Mouse (Mus musculus) kidney, embryonic 15.5 days (tissue): Measurements from ENCODE around the gene Cacna1s. TPM values are rescaled to one million over a fixed set of nuclear protein-coding genes. Genes with fewer than 3 reads are reported as not detected.

ENCODE experiments used
- ATAC-seq: fragments of 200-750 bp; cut with Nextera tagmentation; replicated peaks from 2 replicates; pipeline ENCODE4 v1.8.0; 2017; ENCODE audit warnings: moderate TSS enrichment; ENCODE audit not compliant: low FRiP score
- H3K27ac ChIP-seq: fragments of 300-500 bp; sonication (generic); 2 replicates; pipeline ENCODE4 v1.5.1; 2015; ENCODE audit warnings: mild to moderate bottlenecking, inconsistent platforms
- H3K27me3 ChIP-seq: fragments of 300-500 bp; sonication (generic); 2 replicates; pipeline ENCODE4 v1.6.1; 2015; ENCODE audit warnings: inconsistent platforms
- H3K36me3 ChIP-seq: fragments of 300-500 bp; sonication (generic); 2 replicates; pipeline ENCODE4 v1.6.1; 2015; ENCODE audit warnings: inconsistent platforms
- H3K4me1 ChIP-seq: fragments of 300-500 bp; sonication (generic); 2 replicates; pipeline ENCODE4 v1.6.1; 2015; ENCODE audit warnings: inconsistent platforms
- H3K4me2 ChIP-seq: fragments of 300-500 bp; sonication (generic); 2 replicates; pipeline ENCODE4 v1.6.1; 2015; ENCODE audit warnings: moderate library complexity, mild to moderate bottlenecking, inconsistent platforms
- H3K4me3 ChIP-seq: fragments of 300-500 bp; sonication (generic); replicated peaks from 2 replicates; pipeline ENCODE4 v1.5.1; 2015; ENCODE audit warnings: mild to moderate bottlenecking, inconsistent platforms
- H3K9ac ChIP-seq: fragments of 300-500 bp; sonication (generic); 2 replicates; pipeline ENCODE4 v1.6.1; 2015; ENCODE audit warnings: mild to moderate bottlenecking, inconsistent platforms
- H3K9me3 ChIP-seq: fragments of 300-500 bp; sonication (generic); replicated peaks from 2 replicates; pipeline ENCODE4 v1.6.1; 2016; ENCODE audit warnings: inconsistent platforms
- WGBS: fragments of 180-500 bp; shearing (Covaris S2); methylation state at CpG from one replicate; pipeline ENCODE4 v1.1.7; 2015; ENCODE audit warnings: mixed read lengths; 5-methylcytosine and 5-hydroxymethylcytosine counted together
- polyA plus RNA-seq: library from polyadenylated mRNA; unstranded; fragments of >200 nt; fragmentation: Nextera tagmentation; extraction: Ambion mirVana; gene quantifications from 2 replicates; pipeline ENCODE4 v1.2.1, GENCODE M21; 2015

Cacna1s gene
- polyA plus RNA-seq, 1 experiment from 2014 or later: 0.49 TPM

DNA sequence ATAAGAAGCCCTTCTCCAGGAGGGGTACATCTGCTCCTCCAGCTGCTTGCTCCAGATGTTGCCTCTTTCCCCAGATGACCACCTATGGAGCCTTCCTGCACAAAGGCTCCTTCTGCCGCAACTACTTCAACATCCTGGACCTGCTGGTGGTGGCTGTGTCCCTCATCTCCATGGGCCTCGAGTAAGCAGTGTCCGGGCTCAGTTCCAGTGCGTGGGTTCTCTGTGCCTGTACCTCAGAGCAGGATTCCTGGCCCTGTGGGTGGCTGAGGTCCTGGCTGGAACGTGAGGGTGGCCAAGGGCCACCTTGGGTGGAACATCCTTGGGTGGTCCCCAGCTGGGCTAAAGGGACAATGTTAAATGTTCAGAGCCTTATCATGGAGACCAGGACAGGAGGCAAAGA, 42.3 kb downstream of the Cacna1s start:
- Histone ChIP-seq H3K4me1 (no peaks in the 10 kb centered on the region), H3K27ac (no peak overlapping the region), H3K27me3 (no peaks in the 10 kb centered on the region), H3K36me3 (no peaks in the 10 kb centered on the region), H3K9ac (no peak overlapping the region), H3K4me3 (no peak overlapping the region), H3K9me3 (no peaks in the 10 kb centered on the region), H3K4me2 (no peak overlapping the region)
- WGBS: 82% methylated on average over 5 of the region's 5 CpGs
- no peak for ATAC-seq

DNA sequence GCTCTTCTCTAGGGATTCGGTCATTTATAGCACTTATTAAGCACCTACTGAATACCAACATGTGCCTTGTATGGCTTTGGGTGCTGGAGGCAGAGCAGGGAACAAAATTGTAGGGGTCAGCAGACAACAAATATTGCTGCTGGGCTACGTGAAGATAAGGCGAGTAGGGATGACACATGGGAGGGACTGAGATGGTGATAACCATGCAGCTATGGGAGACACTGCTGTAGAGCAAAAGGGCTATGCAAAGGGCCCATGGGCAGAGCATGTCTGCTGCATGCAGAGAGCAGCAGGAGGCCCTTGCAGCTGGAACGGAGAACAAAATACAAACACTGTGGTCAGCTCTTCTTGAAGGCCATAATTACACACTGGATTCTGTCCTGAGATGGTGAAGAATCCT, 49.5 kb downstream of the Cacna1s start:
- no peaks in the 10 kb centered on the region for H3K9me3 ChIP-seq
- H3K4me3 ChIP-seq: no peak overlapping the region
- no peaks in the 10 kb centered on the region for H3K27me3 ChIP-seq
- no peak overlapping the region for H3K4me2 ChIP-seq
- no peak for ATAC-seq
- H3K36me3 ChIP-seq: no peaks in the 10 kb centered on the region
- no peak overlapping the region for H3K27ac ChIP-seq
- no peak overlapping the region for H3K9ac ChIP-seq
- 76% methylated on average over 4 of the region's 4 CpGs for WGBS
- H3K4me1 ChIP-seq: peaks cover 14% of the 10 kb centered on the region; the same call in 1 of the 2 replicates

DNA sequence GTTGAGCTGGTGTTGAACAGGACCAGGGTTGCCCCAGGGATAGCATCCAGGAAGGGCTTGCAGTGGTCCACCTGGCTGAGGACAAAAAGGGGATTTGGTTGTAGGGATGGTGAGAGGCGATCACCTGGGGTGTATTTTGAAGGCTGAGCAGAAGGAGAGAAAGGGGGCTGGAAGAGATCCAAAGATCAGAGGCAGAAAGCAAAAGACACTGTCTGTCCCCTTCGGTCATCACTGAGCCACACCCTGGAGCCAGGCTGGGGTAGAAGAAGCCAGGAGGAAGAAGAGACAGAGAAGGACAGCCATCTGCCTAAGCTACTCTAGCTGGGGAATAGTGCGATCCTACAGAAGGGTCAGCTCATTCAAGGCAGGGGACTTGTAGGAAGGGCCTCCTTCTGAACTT, 50.0 kb downstream of the Cacna1s start:
- ATAC-seq: no peak
- WGBS: 80% methylated on average over 3 of the region's 3 CpGs
- Histone ChIP-seq H3K9ac (no peak overlapping the region), H3K4me3 (no peak overlapping the region), H3K27ac (no peak overlapping the region), H3K27me3 (no peaks in the 10 kb centered on the region), H3K4me1 (peaks cover 14% of the 10 kb centered on the region; the same call in 1 of the 2 replicates), H3K36me3 (no peaks in the 10 kb centered on the region), H3K4me2 (no peak overlapping the region), H3K9me3 (no peaks in the 10 kb centered on the region)

DNA sequence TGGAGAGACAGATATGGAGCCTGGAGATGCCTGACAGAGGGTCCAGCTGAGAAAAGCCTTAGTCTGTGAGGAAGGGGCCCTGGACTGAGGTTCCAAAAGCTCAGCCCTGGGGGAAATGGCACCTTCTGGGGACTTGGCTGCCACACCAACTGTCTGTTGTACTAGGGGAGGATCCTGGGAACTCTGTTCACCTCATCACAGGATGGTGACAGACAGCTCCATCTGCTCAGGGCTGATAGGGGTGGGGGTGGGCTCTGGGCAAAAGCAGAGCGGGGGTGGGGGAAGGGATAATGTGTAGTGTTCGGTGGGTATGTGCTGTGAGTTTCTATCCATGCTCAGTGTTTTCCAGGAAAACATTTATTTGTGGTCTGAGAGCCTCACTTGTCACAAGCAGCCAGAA, 50.4 kb downstream of the Cacna1s start:
- no peak for ATAC-seq
- Histone ChIP-seq H3K4me2 (no peak overlapping the region), H3K9ac (no peak overlapping the region), H3K27me3 (no peaks in the 10 kb centered on the region), H3K9me3 (no peaks in the 10 kb centered on the region), H3K36me3 (no peaks in the 10 kb centered on the region), H3K4me3 (no peak overlapping the region), H3K4me1 (peaks cover 14% of the 10 kb centered on the region; the same call in 1 of the 2 replicates), H3K27ac (no peak overlapping the region)
- WGBS: 64% methylated on average over 2 of the region's 2 CpGs

DNA sequence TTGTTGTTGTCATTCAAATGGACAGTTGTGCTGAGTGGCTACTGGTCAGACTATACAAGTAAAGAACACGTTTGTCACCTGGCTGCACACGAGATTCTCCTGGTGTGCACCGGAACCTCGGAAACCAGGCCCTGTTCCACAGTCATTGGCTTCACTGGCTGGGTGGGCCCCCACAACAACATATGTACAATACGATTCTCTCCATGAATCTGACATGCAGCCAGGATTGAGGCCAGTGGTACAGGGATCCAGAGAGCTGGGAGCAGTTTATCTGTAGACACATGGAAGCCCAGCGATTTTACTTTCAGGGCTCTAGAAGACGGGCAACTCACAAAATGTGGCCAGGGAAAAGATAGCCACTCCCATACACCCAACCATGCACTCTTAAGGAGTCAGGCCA, 51.1 kb downstream of the Cacna1s start:
- H3K27ac ChIP-seq: no peak overlapping the region
- H3K27me3 ChIP-seq: no peaks in the 10 kb centered on the region
- 84% methylated on average over 7 of the region's 7 CpGs for WGBS
- no peak for ATAC-seq
- no peak overlapping the region for H3K4me2 ChIP-seq
- no peaks in the 10 kb centered on the region for H3K9me3 ChIP-seq
- H3K9ac ChIP-seq: no peak overlapping the region
- H3K4me3 ChIP-seq: no peak overlapping the region
- H3K36me3 ChIP-seq: no peaks in the 10 kb centered on the region
- peaks cover 14% of the 10 kb centered on the region; the same call in 1 of the 2 replicates for H3K4me1 ChIP-seq

DNA sequence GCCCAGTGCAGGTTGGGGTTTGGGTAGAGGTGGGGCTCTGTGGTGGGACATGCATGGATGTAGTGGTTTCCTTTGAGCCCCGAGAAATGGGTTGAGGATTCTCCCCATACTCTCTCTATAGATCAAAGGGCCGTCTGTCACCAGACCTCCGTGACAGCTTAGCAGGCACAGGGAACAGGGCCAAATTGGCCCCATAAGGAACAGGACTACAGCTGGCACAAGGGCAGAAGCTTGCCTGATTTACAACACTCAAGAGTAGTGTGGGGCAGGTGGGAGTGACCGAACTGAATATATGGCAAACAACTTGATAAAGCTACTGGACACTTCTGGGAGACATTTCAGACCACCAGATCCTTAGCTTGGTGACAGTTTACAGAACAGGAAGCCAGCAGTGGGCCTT, 52.2 kb downstream of the Cacna1s start:
- Histone ChIP-seq H3K4me3 (no peak overlapping the region), H3K27ac (no peak overlapping the region), H3K36me3 (no peaks in the 10 kb centered on the region), H3K9ac (no peak overlapping the region), H3K4me1 (peaks cover 14% of the 10 kb centered on the region; the same call in 1 of the 2 replicates), H3K27me3 (no peaks in the 10 kb centered on the region), H3K4me2 (no peak overlapping the region), H3K9me3 (no peaks in the 10 kb centered on the region)
- ATAC-seq: no peak
- 19% methylated on average over 4 of the region's 4 CpGs for WGBS

DNA sequence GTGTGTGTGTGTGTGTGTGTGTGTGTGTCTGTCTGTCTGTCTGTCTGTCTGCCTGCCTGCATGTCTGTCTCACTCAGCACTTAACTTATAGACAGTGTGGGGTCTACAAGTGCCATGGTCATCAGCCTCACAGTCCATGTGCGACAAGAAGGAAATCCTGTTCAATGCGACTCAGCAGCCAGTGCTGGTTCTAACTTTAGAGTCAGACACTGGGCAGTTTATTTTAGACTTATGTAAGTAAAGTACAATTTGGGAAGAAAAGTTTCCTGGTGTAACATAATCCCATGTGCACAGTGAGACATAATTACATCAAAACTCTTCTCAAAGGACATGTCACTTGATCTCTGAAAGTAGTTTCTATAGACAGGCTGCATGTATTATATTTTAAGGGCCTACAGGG, 56.9 kb downstream of the Cacna1s start:
- 84% methylated on average over 2 of the region's 2 CpGs for WGBS
- H3K27ac ChIP-seq: no peak overlapping the region
- H3K4me2 ChIP-seq: no peak overlapping the region
- no peaks in the 10 kb centered on the region for H3K36me3 ChIP-seq
- H3K4me3 ChIP-seq: no peak overlapping the region
- H3K9ac ChIP-seq: no peak overlapping the region
- peaks cover 14% of the 10 kb centered on the region; the same call in 1 of the 2 replicates for H3K4me1 ChIP-seq
- no peaks in the 10 kb centered on the region for H3K27me3 ChIP-seq
- no peaks in the 10 kb centered on the region for H3K9me3 ChIP-seq
- ATAC-seq: no peak

DNA sequence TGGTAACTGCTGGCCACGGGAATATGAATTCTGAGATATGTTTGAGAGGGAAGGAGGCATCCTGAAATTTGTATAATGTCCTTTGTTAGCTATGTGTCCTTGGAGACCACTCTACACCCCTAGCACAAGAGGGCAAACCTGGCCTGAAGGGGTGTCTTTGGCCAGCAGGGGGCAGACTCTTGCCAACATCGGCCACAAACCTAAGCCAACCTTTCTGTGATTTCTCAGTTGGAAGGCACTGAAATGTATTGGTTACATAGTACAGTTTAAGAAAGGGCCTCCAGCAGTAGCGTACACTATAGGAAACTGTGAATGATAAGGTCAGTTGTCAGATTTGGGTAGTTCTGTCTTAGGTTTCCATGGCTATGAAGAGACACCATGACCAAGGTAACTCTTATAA, 63.6 kb downstream of the Cacna1s start:
- Histone ChIP-seq H3K27me3 (no peaks in the 10 kb centered on the region), H3K9ac (no peak overlapping the region), H3K27ac (no peak overlapping the region), H3K4me2 (no peak overlapping the region), H3K9me3 (no peaks in the 10 kb centered on the region), H3K36me3 (no peaks in the 10 kb centered on the region), H3K4me1 (0 out of 2 replicates have a peak, but pooled peaks cover 4% of the 10 kb centered on the region), H3K4me3 (no peak overlapping the region)
- 23% methylated on average over 3 of the region's 3 CpGs for WGBS
- ATAC-seq: no peak

DNA sequence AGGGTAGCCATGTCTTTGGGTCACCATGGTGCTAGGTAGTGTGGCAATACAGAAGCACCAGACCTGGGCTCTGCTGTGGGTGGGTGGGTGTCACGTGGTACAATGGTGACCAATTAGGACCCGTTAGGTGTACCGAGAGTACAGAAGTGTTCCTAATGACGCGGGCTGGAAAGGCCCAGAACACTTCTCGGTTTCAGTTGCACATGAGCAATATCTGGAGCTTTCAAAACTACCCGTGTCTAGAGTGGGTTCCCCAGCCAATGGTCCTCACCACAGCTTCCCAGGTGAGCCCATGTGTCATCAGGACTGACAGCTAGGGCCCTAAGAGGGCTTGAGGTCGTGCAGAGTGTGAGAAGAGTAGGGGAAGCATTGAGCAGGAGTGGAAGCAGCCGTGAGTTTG, 64.5 kb downstream of the Cacna1s start:
- H3K27ac ChIP-seq: no peak overlapping the region
- ATAC-seq: no peak
- H3K9ac ChIP-seq: no peak overlapping the region
- no peaks in the 10 kb centered on the region for H3K9me3 ChIP-seq
- no peak overlapping the region for H3K4me2 ChIP-seq
- no peaks in the 10 kb centered on the region for H3K36me3 ChIP-seq
- H3K4me1 ChIP-seq: 0 out of 2 replicates have a peak, but pooled peaks cover 4% of the 10 kb centered on the region
- 86% methylated on average over 9 of the region's 9 CpGs for WGBS
- no peaks in the 10 kb centered on the region for H3K27me3 ChIP-seq
- H3K4me3 ChIP-seq: no peak overlapping the region

DNA sequence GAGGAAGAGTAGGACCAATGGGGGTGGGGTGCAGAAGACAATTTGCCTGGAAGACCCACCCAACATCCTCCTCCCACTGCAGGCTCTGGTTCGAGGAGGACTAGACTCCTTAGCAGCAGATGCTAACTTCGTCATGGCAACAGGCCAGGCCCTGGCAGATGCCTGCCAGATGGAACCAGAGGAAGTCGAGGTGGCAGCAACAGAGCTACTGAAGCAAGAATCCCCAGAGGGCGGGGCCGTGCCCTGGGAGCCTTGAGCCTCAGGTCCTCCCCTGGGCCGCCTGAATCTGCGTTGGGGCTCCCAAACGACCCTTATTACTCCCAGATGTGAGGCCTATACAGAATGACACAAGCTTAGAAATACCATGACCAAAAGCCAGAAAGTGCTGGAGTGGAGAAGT, 66.3 kb downstream of the Cacna1s start:
- Histone ChIP-seq H3K4me2 (no peak overlapping the region), H3K4me1 (0 out of 2 replicates have a peak, but pooled peaks cover 4% of the 10 kb centered on the region), H3K27ac (no peak overlapping the region), H3K4me3 (no peak overlapping the region), H3K9ac (no peak overlapping the region), H3K9me3 (no peaks in the 10 kb centered on the region), H3K36me3 (no peaks in the 10 kb centered on the region), H3K27me3 (no peaks in the 10 kb centered on the region)
- 0 out of 2 replicates have a peak, but pooled peaks have one; percentile 11 for ATAC-seq
- 32% methylated on average over 8 of the region's 8 CpGs for WGBS

DNA sequence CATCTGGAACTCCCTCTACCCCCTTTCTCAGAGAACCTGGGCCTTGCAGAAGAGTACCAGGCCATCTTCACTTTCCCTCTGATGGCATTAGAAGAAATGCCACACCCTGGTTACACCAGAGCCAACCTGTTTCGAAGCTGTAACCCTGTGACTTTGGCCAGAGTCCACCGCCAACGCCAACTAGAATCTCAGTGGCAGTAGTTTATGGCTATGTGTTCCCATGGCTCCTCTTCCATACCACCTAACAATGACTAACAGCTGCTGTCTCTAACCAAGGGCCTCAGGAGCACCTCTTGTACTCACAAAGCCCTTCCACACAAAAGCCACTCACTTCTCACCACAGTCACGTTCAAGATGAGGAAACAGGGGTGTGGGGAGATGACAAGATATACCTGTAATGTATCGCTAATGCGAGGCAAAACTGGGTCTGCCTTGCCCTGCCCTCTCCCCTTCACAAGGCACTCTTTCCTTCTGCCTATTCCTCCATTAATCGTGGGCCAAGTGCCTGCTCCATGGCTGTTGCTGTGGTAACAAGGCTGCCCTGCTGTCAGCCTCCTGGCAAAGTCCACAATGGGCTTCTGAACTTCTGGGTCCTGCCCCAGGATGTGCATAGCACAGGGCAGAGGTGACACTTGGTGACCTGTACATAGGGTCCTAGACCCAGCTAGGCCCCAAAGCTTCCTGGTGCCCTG, 67.2 kb downstream of the Cacna1s start:
- no peaks in the 10 kb centered on the region for H3K36me3 ChIP-seq
- H3K9ac ChIP-seq: no peak overlapping the region
- no peaks in the 10 kb centered on the region for H3K27me3 ChIP-seq
- no peak overlapping the region for H3K4me3 ChIP-seq
- no peak overlapping the region for H3K4me2 ChIP-seq
- no peak for ATAC-seq
- H3K9me3 ChIP-seq: no peaks in the 10 kb centered on the region
- WGBS: 78% methylated on average over 7 of the region's 7 CpGs
- 0 out of 2 replicates have a peak, but pooled peaks cover 4% of the 10 kb centered on the region for H3K4me1 ChIP-seq
- H3K27ac ChIP-seq: no peak overlapping the region

DNA sequence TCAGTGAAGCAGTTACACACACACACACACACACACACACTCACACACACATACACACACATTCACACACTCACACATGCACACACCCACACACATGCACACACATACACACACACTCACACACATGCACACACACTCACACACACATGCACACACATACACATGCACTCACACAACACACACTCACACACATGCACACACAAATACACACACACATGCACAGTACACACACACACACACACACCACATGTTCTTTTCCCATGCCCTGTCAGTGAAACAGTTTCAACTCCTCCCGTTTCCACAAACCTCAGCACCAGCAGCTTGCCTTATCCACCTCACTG, 67.7 kb downstream of the Cacna1s start:
- Histone ChIP-seq H3K4me2 (no peak overlapping the region), H3K27ac (no peak overlapping the region), H3K9ac (no peak overlapping the region), H3K9me3 (no peaks in the 10 kb centered on the region), H3K27me3 (no peaks in the 10 kb centered on the region), H3K36me3 (no peaks in the 10 kb centered on the region), H3K4me1 (0 out of 2 replicates have a peak, but pooled peaks cover 4% of the 10 kb centered on the region), H3K4me3 (no peak overlapping the region)
- no peak for ATAC-seq
- WGBS: 74% methylated on average over 1 of the region's 1 CpGs

DNA sequence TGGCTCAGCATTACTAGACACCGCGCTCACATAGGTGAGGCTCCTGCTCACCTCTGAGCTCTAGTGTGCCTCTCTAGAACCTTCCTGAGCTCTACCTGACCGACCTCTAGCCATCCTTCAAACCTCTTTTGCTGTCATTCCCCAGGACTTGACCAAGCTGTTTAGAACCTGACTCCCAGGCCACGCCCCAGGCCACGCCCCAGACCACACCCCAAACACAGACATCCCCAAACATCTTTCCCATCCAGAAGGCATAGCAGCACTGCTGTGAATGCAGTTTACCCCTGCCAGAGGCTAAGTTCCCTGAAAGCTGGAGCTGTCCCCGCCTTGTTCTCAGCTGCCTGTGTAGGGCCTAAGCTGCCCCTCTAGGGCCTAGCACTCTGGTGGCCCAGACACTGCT, 68.2 kb downstream of the Cacna1s start:
- no peaks in the 10 kb centered on the region for H3K27me3 ChIP-seq
- H3K9me3 ChIP-seq: no peaks in the 10 kb centered on the region
- 0 out of 2 replicates have a peak, but pooled peaks cover 4% of the 10 kb centered on the region for H3K4me1 ChIP-seq
- ATAC-seq: no peak
- WGBS: 51% methylated on average over 6 of the region's 6 CpGs
- no peak overlapping the region for H3K9ac ChIP-seq
- H3K4me3 ChIP-seq: no peak overlapping the region
- no peaks in the 10 kb centered on the region for H3K36me3 ChIP-seq
- no peak overlapping the region for H3K27ac ChIP-seq
- H3K4me2 ChIP-seq: no peak overlapping the region
